Mouse (Mus musculus): Measurements from ENCODE around the gene Lgr4.

DNA sequence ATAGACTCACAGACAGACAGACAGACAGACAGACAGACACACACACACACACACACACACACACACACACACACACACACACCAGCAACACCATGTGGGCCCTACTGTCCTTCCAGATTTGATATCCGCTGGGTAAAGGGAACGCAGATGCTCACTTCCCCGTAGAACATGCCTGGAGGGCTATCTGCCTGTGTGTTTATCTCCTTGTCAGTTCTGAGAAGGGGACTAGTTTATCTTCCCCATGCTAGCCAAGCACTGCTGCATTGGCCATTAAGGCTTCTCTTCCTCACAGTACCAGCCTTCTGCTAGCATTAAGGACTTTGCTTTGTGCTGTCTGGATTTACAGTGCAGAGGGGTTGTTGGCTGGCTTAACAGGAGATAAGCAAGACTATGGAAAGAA is 11.8 kb downstream of the Lgr4 start:
- TF ChIP-seq EP300 (IDR thresholded peaks at IDR 0.05; ENCODE audit: low read depth) (no peak), CTCF (IDR thresholded peaks at IDR 0.05; ENCODE audit: low read depth) (no peak)

Data from heart, postnatal 0 days (tissue).